ENCODE assay signal across 17 mouse cellular contexts in the genomic region with DNA sequence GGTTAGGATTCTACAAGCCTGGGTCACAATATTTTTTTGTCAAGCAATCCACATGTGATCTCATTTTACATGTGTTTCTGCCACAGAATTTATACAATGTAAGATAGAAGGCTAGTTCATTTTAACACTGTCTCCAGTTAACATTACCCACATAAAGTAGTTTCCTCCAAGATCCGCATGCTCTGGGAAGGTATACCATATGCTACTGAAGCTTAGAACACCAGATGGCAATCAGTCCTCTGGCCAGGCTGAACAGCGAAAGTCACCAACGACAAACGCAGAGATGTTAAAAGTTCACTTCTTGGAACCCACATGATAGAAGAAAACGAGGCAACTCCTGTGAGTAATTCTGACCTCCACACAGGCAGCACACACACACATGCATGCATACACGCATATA.
DNase-seq lines count a peak whose midpoint lies in the region; ATAC-seq and TF ChIP-seq lines count a peak whose summit lies in the region.
"Had no signal": no experiment of that assay in that cellular context is flagged by ENCODE, and none has a peak within 500 bp of the region (broad histone marks: within the 10 kb centered on the region; RNA-seq: fewer than 3 reads in every experiment).

No protein-coding gene starts in this region.

- no peak overlapping the region for H3K4me3 ChIP-seq in heart, embryonic 13.5 days
- H3K4me3 ChIP-seq in lung, embryonic 15.5 days = no peak overlapping the region
- no peak overlapping the region for H3K4me3 ChIP-seq in forebrain, postnatal 0 days (ENCODE audit: low read depth, low read length)
- H3K4me3 ChIP-seq in neural tube, embryonic 15.5 days (replicated peaks) = no peak overlapping the region
- H3K4me3 ChIP-seq in intestine, embryonic 15.5 days (replicated peaks) = no peak overlapping the region
- H3K4me3 ChIP-seq: layer of hippocampus, adult 2 months; left cerebral cortex, adult 2 months had no signal

- DNase-seq in heart, adult 8-10 months (ENCODE audit: low spot score) = no peak
- no peak for DNase-seq in lung, postnatal 4 days
- DNase-seq in forebrain, postnatal 0 days = no peak
- DNase-seq: heart, adult 11 months; lung, adult 2 months; thymus, postnatal 25 days had no signal

- H3K4me1 ChIP-seq in heart, embryonic 13.5 days = peaks cover 19% of the 10 kb centered on the region
- H3K4me1 ChIP-seq in lung, embryonic 15.5 days = peaks cover 19% of the 10 kb centered on the region
- H3K4me1 ChIP-seq in forebrain, postnatal 0 days (ENCODE audit: insufficient read depth) = peaks cover 10% of the 10 kb centered on the region
- H3K4me1 ChIP-seq in neural tube, embryonic 15.5 days = peaks cover 13% of the 10 kb centered on the region; the same call in 1 of the 2 replicates
- H3K4me1 ChIP-seq in intestine, embryonic 15.5 days (replicated peaks) = peaks cover 8% of the 10 kb centered on the region

- no peak overlapping the region for H3K27ac ChIP-seq in heart, embryonic 13.5 days (replicated peaks)
- no peak overlapping the region for H3K27ac ChIP-seq in lung, embryonic 15.5 days
- peak overlapping the region; percentile 58; the same call in 1 of the 2 replicates for H3K27ac ChIP-seq in forebrain, postnatal 0 days (ENCODE audit: low read depth, low read length)
- H3K27ac ChIP-seq in neural tube, embryonic 15.5 days (replicated peaks) = peak overlapping the region; percentile 48; the same call in 1 of the 2 replicates
- no peak overlapping the region for H3K27ac ChIP-seq in intestine, embryonic 15.5 days
- H3K27ac ChIP-seq: layer of hippocampus, adult 2 months; left cerebral cortex, adult 2 months; macrophage had no signal

- no peak for TF ChIP-seq CTCF in forebrain, postnatal 0 days (IDR thresholded peaks at IDR 0.05; ENCODE audit: low read depth)

- 0 out of 2 replicates have a peak overlapping the region, but pooled peaks have one; percentile 49 for H3K4me2 ChIP-seq in heart, embryonic 13.5 days
- peak overlapping the region; percentile 45; the same call in 1 of the 2 replicates for H3K4me2 ChIP-seq in lung, embryonic 15.5 days
- no peak overlapping the region for H3K4me2 ChIP-seq in forebrain, postnatal 0 days (ENCODE audit: low read depth)
- H3K4me2 ChIP-seq in neural tube, embryonic 15.5 days = no peak overlapping the region
- no peak overlapping the region for H3K4me2 ChIP-seq in intestine, embryonic 15.5 days (replicated peaks)
- H3K4me2 ChIP-seq: liver, embryonic 11.5 days; midbrain, embryonic 11.5 days had no signal

- H3K9me3 ChIP-seq in heart, embryonic 13.5 days = no peaks in the 10 kb centered on the region
- H3K9me3 ChIP-seq in lung, embryonic 15.5 days = no peaks in the 10 kb centered on the region
- H3K9me3 ChIP-seq in forebrain, postnatal 0 days (ENCODE audit: low read length) = no peaks in the 10 kb centered on the region
- H3K9me3 ChIP-seq in neural tube, embryonic 15.5 days (replicated peaks) = no peaks in the 10 kb centered on the region
- H3K9me3 ChIP-seq in intestine, embryonic 15.5 days = no peaks in the 10 kb centered on the region
- H3K9me3 ChIP-seq: G1E had no signal

- H3K9ac ChIP-seq in heart, embryonic 13.5 days = no peak overlapping the region
- no peak overlapping the region for H3K9ac ChIP-seq in lung, embryonic 15.5 days
- peak overlapping the region; percentile 0; the same call in 1 of the 2 replicates for H3K9ac ChIP-seq in forebrain, postnatal 0 days
- no peak overlapping the region for H3K9ac ChIP-seq in neural tube, embryonic 15.5 days (replicated peaks)
- no peak overlapping the region for H3K9ac ChIP-seq in intestine, embryonic 15.5 days

- WGBS in heart, embryonic 13.5 days = 74% methylated on average over 6 of the region's 6 CpGs
- WGBS in lung, embryonic 15.5 days = 65% methylated on average over 6 of the region's 6 CpGs
- 39% methylated on average over 6 of the region's 6 CpGs for WGBS in forebrain, postnatal 0 days
- WGBS in neural tube, embryonic 15.5 days = 61% methylated on average over 6 of the region's 6 CpGs
- WGBS in intestine, embryonic 15.5 days = 73% methylated on average over 6 of the region's 6 CpGs

- no peaks in the 10 kb centered on the region for H3K36me3 ChIP-seq in heart, embryonic 13.5 days
- no peaks in the 10 kb centered on the region for H3K36me3 ChIP-seq in lung, embryonic 15.5 days
- no peaks in the 10 kb centered on the region for H3K36me3 ChIP-seq in forebrain, postnatal 0 days (ENCODE audit: insufficient read depth)
- H3K36me3 ChIP-seq in neural tube, embryonic 15.5 days = no peaks in the 10 kb centered on the region
- no peaks in the 10 kb centered on the region for H3K36me3 ChIP-seq in intestine, embryonic 15.5 days
- H3K36me3 ChIP-seq: G1E had no signal

- ATAC-seq in heart, embryonic 13.5 days (ENCODE audit: extremely low read depth, insufficient number of reproducible peaks, low FRiP score, low TSS enrichment) = no peak
- no peak for ATAC-seq in lung, embryonic 15.5 days (ENCODE audit: borderline replicate concordance, extremely low read depth, low FRiP score, low TSS enrichment)
- ATAC-seq in forebrain, postnatal 0 days = no peak
- ATAC-seq in neural tube, embryonic 15.5 days (ENCODE audit: low FRiP score) = no peak
- ATAC-seq in intestine, embryonic 15.5 days = no peak
- ATAC-seq: CD4-positive, CD25-positive, alpha-beta regulatory T cell, adult 4 months had no signal

- no peaks in the 10 kb centered on the region for H3K27me3 ChIP-seq in heart, embryonic 13.5 days (replicated peaks)
- H3K27me3 ChIP-seq in lung, embryonic 15.5 days = no peaks in the 10 kb centered on the region
- no peaks in the 10 kb centered on the region for H3K27me3 ChIP-seq in forebrain, postnatal 0 days (ENCODE audit: insufficient read depth, low read length)
- H3K27me3 ChIP-seq in neural tube, embryonic 15.5 days (replicated peaks) = no peaks in the 10 kb centered on the region; the same call in 1 of the 2 replicates
- H3K27me3 ChIP-seq in intestine, embryonic 15.5 days (replicated peaks) = no peaks in the 10 kb centered on the region

Comparison
In these comparisons a context has a peak if more than half of its experiments do, and no peak if none do; other contexts are left out.
1. H3K27ac ChIP-seq: peak in forebrain, postnatal 0 days (single experiment) and neural tube, embryonic 15.5 days (single experiment); none in heart, embryonic 13.5 days (single experiment), lung, embryonic 15.5 days (single experiment) and intestine, embryonic 15.5 days (single experiment).
2. H3K4me2 ChIP-seq: peak in heart, embryonic 13.5 days (single experiment) and lung, embryonic 15.5 days (single experiment); none in forebrain, postnatal 0 days (single experiment), neural tube, embryonic 15.5 days (single experiment) and intestine, embryonic 15.5 days (single experiment).